Mouse (Mus musculus): Measurements from ENCODE around the gene Emc9. TPM values are rescaled to one million over a fixed set of nuclear protein-coding genes. Genes with fewer than 3 reads are reported as not detected.
A peak's percentile ranks its signal among the peaks of the same experiment; 100 is the strongest.

Emc9 gene
- 2.1 and 2.4 TPM in 2 replicates for polyA plus RNA-seq (2014; fragmentation: Nextera tagmentation; extraction: Ambion mirVana)

GRCm38 (mm10) chr14:55584702-55585565, at the start of gene Emc9:
TSS of gene Emc9 (minus strand) at chr14:55585302.
- H3K9me3 ChIP-seq (ENCODE audit: low read depth, low read length), result no peaks in the 10 kb centered on the region
- DNase-seq, result peak; percentile 48
- no peaks in the 10 kb centered on the region for H3K27me3 ChIP-seq (ENCODE audit: insufficient read depth, low read length)
- peak within 1 kb of the TSS; percentile 24; the same call in 1 of the 2 replicates for H3K27ac ChIP-seq (ENCODE audit: low read depth)
- WGBS, result 3% methylated on average over 43 of the region's 43 CpGs
- peak; percentile 72 for ATAC-seq (ENCODE audit: insufficient read depth)
- no peak for TF ChIP-seq CTCF (IDR thresholded peaks at IDR 0.05; ENCODE audit: low read depth)
- peak within 1 kb of the TSS; percentile 47 for H3K4me3 ChIP-seq (ENCODE audit: low read depth, low read length)
- peaks cover 27% of the 10 kb centered on the region for H3K36me3 ChIP-seq (ENCODE audit: insufficient read depth)
- H3K4me1 ChIP-seq (ENCODE audit: insufficient read depth), result 0 out of 2 replicates have a peak, but pooled peaks cover 6% of the 10 kb centered on the region
- peak within 1 kb of the TSS; percentile 81 for H3K4me2 ChIP-seq
- peak within 1 kb of the TSS; percentile 56 for H3K9ac ChIP-seq

DNA sequence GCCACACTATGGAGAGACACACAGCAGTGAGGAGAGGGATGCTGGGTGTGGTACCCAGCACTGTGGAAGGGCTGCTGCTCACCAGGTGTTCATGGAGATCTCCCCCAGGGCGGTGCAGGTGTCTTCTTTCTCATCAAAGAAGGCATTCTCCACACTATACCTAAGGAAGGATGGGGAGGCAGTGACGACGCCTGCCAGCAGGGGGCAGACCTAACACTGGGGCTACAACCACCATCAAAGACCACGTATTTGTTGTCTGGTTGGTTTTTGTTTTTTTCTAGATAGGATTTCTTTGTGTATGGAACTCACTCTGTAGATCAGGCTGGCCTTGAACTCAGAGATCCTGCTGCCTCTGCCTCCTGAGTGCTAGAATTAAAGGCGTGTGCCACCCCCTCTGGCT, 44.2 kb upstream of the Emc9 start:
- Histone ChIP-seq H3K4me3 (ENCODE audit: low read depth, low read length) (no peak overlapping the region), H3K9ac (no peak overlapping the region), H3K4me1 (ENCODE audit: insufficient read depth) (no peaks in the 10 kb centered on the region), H3K27me3 (ENCODE audit: insufficient read depth, low read length) (no peaks in the 10 kb centered on the region), H3K36me3 (ENCODE audit: insufficient read depth) (peaks cover 99% of the 10 kb centered on the region), H3K9me3 (ENCODE audit: low read depth, low read length) (no peaks in the 10 kb centered on the region), H3K27ac (ENCODE audit: low read depth) (no peak overlapping the region), H3K4me2 (no peak overlapping the region)
- ATAC-seq (ENCODE audit: insufficient read depth) (no peak), DNase-seq (peak; percentile 52)
- 63% methylated on average over 5 of the region's 5 CpGs for WGBS
- TF ChIP-seq CTCF (IDR thresholded peaks at IDR 0.05; ENCODE audit: low read depth), result peak; percentile 78

DNA sequence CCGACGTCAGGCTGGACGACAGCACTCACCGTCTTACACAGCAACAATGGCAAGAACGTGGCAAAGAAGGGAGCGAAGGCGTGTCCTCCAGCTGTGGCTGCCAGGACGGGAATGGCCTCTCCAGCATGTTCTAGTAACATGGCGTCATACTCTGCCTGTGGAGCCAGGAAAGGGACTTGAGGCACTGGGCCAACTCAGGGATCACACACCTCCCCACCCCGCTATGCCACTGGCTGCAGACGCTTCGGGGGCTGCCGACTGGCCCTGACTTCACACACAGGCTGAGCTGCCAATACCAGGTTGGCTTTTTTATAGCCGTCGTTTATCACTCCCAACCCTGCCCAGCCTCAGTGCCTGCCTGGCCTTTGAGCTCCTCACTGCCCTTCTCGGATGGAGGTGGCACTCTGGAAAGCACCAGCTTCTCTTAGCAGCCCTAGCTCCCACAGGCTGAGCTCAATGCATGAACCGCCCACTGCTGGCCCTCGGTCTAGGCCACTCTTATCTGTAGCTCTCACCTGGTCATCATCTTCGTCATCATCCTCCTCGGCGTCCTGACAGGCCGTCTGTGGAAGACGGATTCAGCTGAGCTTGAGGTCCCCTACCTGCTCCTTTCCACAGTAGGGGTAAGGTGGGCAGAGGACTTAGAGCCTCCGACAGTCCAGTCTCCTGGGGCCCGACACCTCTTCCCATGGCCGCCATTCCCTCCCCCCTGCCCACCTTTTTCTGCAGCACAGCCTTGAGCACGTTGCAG, 43.1 kb upstream of the Emc9 start:
- no peak for ATAC-seq (ENCODE audit: insufficient read depth)
- no peak for TF ChIP-seq CTCF (IDR thresholded peaks at IDR 0.05; ENCODE audit: low read depth)
- no peak overlapping the region for H3K9ac ChIP-seq
- 92% methylated on average over 26 of the region's 27 CpGs for WGBS
- H3K36me3 ChIP-seq (ENCODE audit: insufficient read depth), result peaks cover 95% of the 10 kb centered on the region
- DNase-seq, result no peak
- no peak overlapping the region for H3K4me3 ChIP-seq (ENCODE audit: low read depth, low read length)
- no peak overlapping the region for H3K27ac ChIP-seq (ENCODE audit: low read depth)
- no peaks in the 10 kb centered on the region for H3K4me1 ChIP-seq (ENCODE audit: insufficient read depth)
- H3K4me2 ChIP-seq, result no peak overlapping the region
- no peaks in the 10 kb centered on the region for H3K9me3 ChIP-seq (ENCODE audit: low read depth, low read length)
- no peaks in the 10 kb centered on the region for H3K27me3 ChIP-seq (ENCODE audit: insufficient read depth, low read length)

DNA sequence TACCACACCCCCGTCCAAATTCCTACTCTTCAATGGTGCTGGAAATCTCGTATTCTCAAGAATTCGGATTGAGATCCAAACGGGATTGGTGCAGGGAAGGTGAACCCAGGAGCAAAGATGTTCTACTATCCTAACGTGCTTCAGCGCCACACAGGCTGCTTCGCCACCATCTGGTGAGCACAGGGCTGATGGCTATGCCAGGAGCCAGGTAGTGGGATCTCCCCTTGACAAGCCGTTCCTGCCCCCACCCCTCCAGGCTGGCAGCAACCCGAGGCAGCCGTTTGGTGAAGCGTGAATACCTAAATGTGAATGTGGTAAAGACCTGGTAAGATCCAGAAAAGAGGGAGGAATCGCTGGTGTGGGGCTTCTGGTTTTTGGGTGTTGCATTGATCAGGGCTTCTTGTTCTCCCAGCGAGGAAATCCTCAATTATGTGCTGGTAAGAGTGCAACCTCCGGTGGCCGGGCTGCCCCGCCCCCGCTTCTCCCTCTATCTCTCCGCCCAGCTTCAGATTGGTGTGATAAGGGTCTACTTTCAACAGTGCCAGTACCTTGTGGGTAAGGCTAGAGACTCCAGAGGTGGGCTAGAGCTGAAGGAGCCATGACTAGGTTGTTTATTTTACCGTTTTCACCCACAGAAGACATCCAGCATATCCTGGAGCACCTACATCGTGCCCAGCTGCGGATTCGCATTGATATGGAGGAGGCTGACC, 33.5 kb upstream of the Emc9 start:
- DNase-seq, result no peak
- no peak overlapping the region for H3K27ac ChIP-seq (ENCODE audit: low read depth)

DNA sequence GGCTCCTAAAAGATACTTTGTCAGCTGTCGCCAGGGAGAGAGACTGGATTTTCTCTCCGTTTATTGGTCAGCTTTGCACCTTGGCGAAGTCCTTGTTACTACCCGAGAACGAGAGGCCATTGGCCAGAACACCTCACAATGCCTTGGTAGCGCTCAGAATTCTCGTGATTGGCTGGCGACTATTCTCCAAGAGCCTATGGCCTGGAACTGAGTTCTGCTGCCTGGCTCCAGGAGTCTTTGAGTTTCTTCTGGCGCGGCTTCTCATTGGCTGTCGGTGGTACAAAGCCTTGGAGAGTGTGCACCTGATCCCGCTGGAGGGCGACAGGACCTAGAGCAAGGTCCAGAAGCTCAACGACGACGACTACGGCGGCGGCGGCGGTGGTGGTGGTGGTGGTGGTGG, 32.7 kb upstream of the Emc9 start, which contains the start of gene Rec8:
Gene Rec8, plus strand, starts transcription at position 216 of the 400 bp plus-strand sequence.
- TF ChIP-seq CTCF (IDR thresholded peaks at IDR 0.05; ENCODE audit: low read depth), result peak; percentile 26
- DNase-seq (peak; percentile 79), ATAC-seq (ENCODE audit: insufficient read depth) (peak; percentile 87)
- H3K9ac ChIP-seq, result peak within 1 kb of the TSS; percentile 40
- peak within 1 kb of the TSS; percentile 62; the same call in 1 of the 2 replicates for H3K27ac ChIP-seq (ENCODE audit: low read depth)
- 16% methylated on average over 21 of the region's 21 CpGs for WGBS
- no peaks in the 10 kb centered on the region for H3K27me3 ChIP-seq (ENCODE audit: insufficient read depth, low read length)
- H3K9me3 ChIP-seq (ENCODE audit: low read depth, low read length), result no peaks in the 10 kb centered on the region
- H3K4me1 ChIP-seq (ENCODE audit: insufficient read depth), result no peaks in the 10 kb centered on the region
- peak within 1 kb of the TSS; percentile 29 for H3K4me3 ChIP-seq (ENCODE audit: low read depth, low read length)
- no peaks in the 10 kb centered on the region for H3K36me3 ChIP-seq (ENCODE audit: insufficient read depth)
- peak within 1 kb of the TSS; percentile 51 for H3K4me2 ChIP-seq

More for the DNA sequence above, 33.5 kb upstream of the Emc9 start:
- H3K27me3 ChIP-seq (ENCODE audit: insufficient read depth, low read length), result no peaks in the 10 kb centered on the region
- H3K4me2 ChIP-seq, result peak overlapping the region; percentile 51
- peak overlapping the region; percentile 29 for H3K4me3 ChIP-seq (ENCODE audit: low read depth, low read length)
- H3K9me3 ChIP-seq (ENCODE audit: low read depth, low read length), result no peaks in the 10 kb centered on the region
- H3K36me3 ChIP-seq (ENCODE audit: insufficient read depth), result no peaks in the 10 kb centered on the region
- H3K4me1 ChIP-seq (ENCODE audit: insufficient read depth), result no peaks in the 10 kb centered on the region
- 29% methylated on average over 22 of the region's 22 CpGs for WGBS
- no peak for ATAC-seq (ENCODE audit: insufficient read depth)
- TF ChIP-seq CTCF (IDR thresholded peaks at IDR 0.05; ENCODE audit: low read depth), result no peak
- H3K9ac ChIP-seq, result peak overlapping the region; percentile 40

DNA sequence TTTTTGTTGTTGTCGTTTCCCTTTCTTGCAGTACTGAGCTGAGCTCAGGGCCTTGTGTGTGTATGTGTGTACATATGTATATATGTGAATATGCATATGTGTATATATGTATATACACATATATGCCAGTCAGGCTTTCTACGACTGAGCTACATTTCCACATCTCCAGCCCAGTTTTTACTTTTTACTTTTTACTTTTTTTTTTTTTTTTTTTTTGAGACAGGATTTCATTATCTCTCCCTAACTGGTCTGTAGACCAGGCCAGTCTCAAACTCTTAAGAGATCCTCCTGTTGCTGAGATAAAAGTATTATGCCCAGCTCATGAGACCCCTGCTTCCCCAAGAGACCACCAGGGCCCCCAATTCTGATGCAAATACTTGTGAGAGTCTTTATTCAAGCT, 31.7 kb upstream of the Emc9 start:
- no peak overlapping the region for H3K4me3 ChIP-seq (ENCODE audit: low read depth, low read length)
- ATAC-seq (ENCODE audit: insufficient read depth), result no peak
- no peaks in the 10 kb centered on the region for H3K27me3 ChIP-seq (ENCODE audit: insufficient read depth, low read length)
- H3K9me3 ChIP-seq (ENCODE audit: low read depth, low read length), result no peaks in the 10 kb centered on the region
- H3K27ac ChIP-seq (ENCODE audit: low read depth), result no peak overlapping the region
- no peak overlapping the region for H3K9ac ChIP-seq
- no peak overlapping the region for H3K4me2 ChIP-seq
- no peak for TF ChIP-seq CTCF (IDR thresholded peaks at IDR 0.05; ENCODE audit: low read depth)
- H3K4me1 ChIP-seq (ENCODE audit: insufficient read depth), result no peaks in the 10 kb centered on the region
- no peaks in the 10 kb centered on the region for H3K36me3 ChIP-seq (ENCODE audit: insufficient read depth)
- no peak for DNase-seq
- 78% methylated on average over 2 of the region's 2 CpGs for WGBS

Data from lung, embryonic 14.5 days (tissue).